Mouse (Mus musculus) brain, adult 2 months (tissue): ENCODE data around the gene Mapk8ip2.

ENCODE experiments used
- DNase-seq: peaks from one replicate; pipeline ENCODE4 v3.0.0; 2011; ENCODE audit warnings: low read depth, low spot score

Mapk8ip2 gene

DNA sequence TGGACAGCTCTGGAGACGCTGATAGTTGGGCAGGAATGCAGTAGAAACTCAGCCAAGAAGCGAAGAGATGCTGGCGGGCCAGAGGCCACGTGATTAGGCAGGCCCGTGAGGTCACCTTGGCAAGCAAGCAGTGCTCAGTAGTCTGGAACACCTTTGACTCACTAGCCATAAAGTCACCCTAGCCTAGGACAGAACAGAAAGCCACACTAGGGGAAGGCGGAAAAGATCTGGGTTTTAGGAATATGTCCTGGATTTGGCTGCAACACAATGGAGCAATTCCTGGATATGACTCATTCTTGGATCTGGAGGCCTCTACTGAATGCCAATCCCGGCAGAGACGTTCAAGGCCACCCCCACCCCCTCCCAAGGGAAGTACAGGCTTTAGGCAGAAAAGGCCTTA lies 26.9 kb downstream of the Mapk8ip2 start:
- DNase-seq, result peak; percentile 87

GRCm38 (mm10) chr15:89488182-89488581 lies 34.5 kb downstream of the Mapk8ip2 start:
- no peak for DNase-seq

GRCm38 (mm10) chr15:89488611-89489117 lies 35.0 kb downstream of the Mapk8ip2 start:
- no peak for DNase-seq

GRCm38 (mm10) chr15:89494970-89495369 lies 41.3 kb downstream of the Mapk8ip2 start:
- DNase-seq, result no peak

- DNase-seq, result no peak
Measured at GRCm38 (mm10) chr15:89496131-89496530, 42.4 kb downstream of the Mapk8ip2 start.

DNA sequence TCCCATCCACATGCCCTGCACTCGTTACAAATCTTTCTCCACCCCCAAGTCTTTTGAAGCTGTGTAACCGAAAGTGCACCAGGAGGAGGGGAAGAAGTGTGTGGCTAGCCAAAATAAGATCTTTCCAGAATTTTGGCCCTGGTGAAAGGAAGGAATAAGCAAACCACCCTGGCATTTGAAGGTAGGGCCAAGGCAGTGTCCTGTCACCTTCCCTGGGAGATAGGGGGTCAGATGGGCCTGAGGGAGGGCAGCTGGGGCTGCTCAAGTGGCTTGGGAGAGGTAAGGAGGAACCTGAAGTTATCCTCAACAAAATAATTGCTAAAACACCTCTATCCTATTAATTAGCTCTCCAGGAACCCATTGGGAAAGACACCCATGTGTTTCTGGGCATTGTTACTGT lies 43.1 kb downstream of the Mapk8ip2 start:
- DNase-seq, result no peak

- no peak for DNase-seq
Measured at GRCm38 (mm10) chr15:89497391-89498048, 43.8 kb downstream of the Mapk8ip2 start.

DNA sequence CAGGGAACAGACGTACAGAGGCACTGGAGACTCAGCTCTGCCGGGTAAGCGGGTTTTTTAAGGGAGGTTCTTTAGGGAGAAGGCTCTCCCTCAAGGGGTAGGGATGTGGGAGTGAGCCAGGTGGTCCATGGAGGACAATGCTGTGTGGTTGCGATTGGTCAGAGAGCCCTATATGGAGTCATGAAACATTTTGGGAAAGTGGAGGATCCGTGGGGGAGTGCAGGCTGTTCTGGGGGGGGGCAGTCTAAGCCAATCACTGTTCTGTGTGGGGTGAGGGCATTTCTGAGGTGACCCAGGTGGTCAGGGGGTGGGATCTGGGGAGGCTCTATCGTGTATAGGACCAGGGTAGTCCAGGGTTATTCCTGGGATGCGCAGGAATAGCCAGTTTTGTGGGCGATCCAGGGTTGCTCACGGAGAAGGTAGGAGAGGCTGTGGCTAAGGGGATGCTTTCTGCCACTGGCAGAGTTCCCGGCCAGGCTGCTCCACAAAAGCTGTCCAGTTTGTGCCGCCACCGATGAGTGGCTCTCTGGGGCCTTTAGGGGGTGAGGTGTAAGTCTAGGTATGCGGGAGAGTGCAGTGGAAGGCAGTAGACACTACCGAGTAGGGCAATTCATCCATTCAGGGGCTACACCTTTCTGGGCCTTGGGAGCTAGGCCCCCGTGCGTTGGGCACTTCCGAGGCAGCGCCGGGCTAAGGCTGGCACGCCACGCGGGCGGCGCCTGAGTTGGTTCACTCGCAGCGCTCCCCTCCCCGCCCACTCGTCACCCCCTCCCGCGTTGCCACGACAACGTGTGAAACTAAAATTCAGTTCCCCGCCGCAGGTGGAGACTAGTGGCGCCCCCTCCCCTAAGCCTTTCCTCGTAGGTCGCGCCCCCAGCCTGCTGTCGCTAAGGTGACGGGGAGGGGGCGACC lies 44.6 kb downstream of the Mapk8ip2 start:
- peak; percentile 89 for DNase-seq

DNA sequence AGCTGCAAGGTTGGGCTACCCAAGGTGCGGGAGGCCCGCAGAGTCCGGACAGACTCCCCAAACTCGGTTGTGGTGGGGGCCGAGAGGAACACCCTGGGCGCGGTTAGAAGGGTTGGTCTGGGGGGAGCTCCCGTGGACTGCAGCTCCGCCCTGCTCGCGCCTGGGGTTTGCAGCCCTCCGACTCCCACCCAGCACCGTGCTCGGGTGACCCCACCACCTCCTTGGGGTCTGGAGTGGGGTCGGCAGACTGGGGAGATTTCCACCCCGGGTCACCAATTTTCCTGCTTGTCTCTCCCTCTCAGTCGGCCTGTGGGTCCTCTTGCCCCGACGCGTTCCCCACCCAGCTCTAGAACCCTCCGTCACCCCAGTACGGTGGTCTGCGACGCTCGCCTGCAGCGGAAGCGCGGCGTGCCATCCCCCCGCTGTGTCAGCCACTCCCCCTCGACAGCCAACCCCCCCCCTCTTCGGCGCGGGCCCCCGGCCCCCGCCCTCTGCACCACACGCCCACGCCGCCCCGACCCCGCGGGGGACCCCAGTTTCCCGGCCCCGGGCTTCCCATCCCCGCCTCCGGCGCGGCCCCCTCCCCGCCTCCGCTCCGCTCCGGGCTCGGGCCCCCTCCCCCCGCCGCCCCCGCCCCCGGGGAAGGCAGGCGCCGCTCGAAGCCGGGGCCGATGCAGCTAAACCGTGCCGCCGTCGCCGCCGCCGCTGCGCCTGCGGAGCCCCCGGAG lies 45.4 kb downstream of the Mapk8ip2 start, which contains the start of gene Shank3:
Shank3 (plus strand) TSS at position 663 of the 728 bp plus-strand sequence.
- no peak for DNase-seq

GRCm38 (mm10) chr15:89499784-89500220 lies 46.1 kb downstream of the Mapk8ip2 start:
- no peak for DNase-seq

DNA sequence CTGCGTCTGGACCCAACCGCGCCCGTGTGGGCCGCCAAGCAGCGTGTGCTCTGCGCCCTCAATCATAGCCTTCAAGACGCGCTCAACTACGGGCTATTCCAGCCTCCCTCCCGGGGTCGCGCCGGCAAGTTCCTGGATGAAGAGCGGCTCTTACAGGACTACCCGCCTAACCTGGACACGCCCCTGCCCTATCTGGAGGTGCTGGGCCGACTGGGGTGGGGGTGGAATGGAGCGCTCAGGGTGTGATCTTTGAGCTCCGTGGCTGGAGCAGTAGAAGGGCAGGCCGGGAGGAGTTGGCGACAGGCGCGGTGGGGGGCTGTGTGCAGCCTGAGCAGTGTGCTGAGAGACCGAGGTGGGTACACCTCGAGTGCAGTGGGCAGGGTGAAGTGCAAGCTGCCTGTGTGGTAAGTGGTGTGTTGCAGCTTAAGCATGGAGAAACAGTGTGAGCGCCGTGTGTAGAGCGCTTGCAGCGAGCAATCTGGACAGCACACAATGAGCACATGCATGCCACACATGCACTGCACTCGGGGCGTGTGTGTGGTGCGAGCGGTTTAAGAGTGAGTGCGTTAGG lies 46.6 kb downstream of the Mapk8ip2 start:
- DNase-seq, result peak; percentile 66

- no peak for DNase-seq
Measured at GRCm38 (mm10) chr15:89501321-89501720, 47.6 kb downstream of the Mapk8ip2 start.

DNA sequence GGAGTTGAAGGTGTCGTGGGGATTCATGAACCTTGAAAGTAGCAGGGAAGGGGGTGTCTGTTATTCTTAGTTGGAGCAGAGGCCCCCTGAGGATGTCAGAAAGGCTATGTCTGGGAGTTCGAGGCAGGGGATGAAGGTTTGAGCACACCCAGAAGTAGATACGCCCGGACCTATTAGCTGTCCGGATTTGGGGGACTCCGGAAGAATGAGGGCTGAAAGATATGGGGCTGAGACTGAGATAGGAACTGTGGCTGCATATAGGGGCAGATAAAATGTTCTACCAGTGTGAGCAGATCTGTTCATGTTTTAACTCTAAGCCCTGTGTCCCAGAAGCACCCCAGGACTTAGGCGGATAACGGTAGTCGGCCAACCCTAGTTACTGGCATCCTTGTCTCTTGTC lies 51.1 kb downstream of the Mapk8ip2 start:
- no peak for DNase-seq

GRCm38 (mm10) chr15:89507751-89508150 lies 54.0 kb downstream of the Mapk8ip2 start:
- no peak for DNase-seq

- DNase-seq, result no peak
Measured at GRCm38 (mm10) chr15:89512679-89513078, 59.0 kb downstream of the Mapk8ip2 start.
